Mouse (Mus musculus) heart, embryonic 12.5 days (tissue): ENCODE results near the gene Pnldc1. TPM values are rescaled to one million over a fixed set of nuclear protein-coding genes. Genes with fewer than 3 reads are reported as not detected.

Source experiments
- ATAC-seq: fragments of 200-750 bp; cut with Nextera tagmentation; 2 replicates; pipeline ENCODE4 v1.8.0; 2017; ENCODE audit warnings: moderate TSS enrichment, moderate library complexity; ENCODE audit not compliant: insufficient number of reproducible peaks, low FRiP score
- H3K27ac ChIP-seq: fragments of 300-500 bp; sonication (generic); 2 replicates; pipeline ENCODE4 v1.5.1; 2016; ENCODE audit warnings: mild to moderate bottlenecking, moderate library complexity; ENCODE audit not compliant: poor library complexity, severe bottlenecking
- H3K27me3 ChIP-seq: fragments of 300-500 bp; sonication (generic); replicated peaks from 2 replicates; pipeline ENCODE4 v1.6.1; 2016; ENCODE audit warnings: mild to moderate bottlenecking, moderate library complexity
- H3K36me3 ChIP-seq: fragments of 300-500 bp; sonication (generic); 2 replicates; pipeline ENCODE4 v1.6.1; 2016; ENCODE audit warnings: mild to moderate bottlenecking, moderate library complexity
- H3K4me1 ChIP-seq: fragments of 300-500 bp; sonication (generic); replicated peaks from 2 replicates; pipeline ENCODE4 v1.6.1; 2016; ENCODE audit warnings: mild to moderate bottlenecking
- H3K4me2 ChIP-seq: fragments of 300-500 bp; sonication (generic); 2 replicates; pipeline ENCODE4 v1.6.1; 2016; ENCODE audit warnings: mild to moderate bottlenecking, moderate library complexity
- H3K4me3 ChIP-seq: fragments of 300-500 bp; sonication (generic); 2 replicates; pipeline ENCODE4 v1.5.1; 2016; ENCODE audit warnings: mild to moderate bottlenecking
- H3K9ac ChIP-seq: fragments of 300-500 bp; sonication (generic); 2 replicates; pipeline ENCODE4 v1.6.1; 2016; ENCODE audit warnings: mild to moderate bottlenecking, moderate library complexity
- H3K9me3 ChIP-seq: fragments of 300-500 bp; sonication (generic); replicated peaks from 2 replicates; pipeline ENCODE4 v1.6.1; 2016; ENCODE audit warnings: mild to moderate bottlenecking, moderate library complexity
- WGBS: fragments of 180-500 bp; shearing (Covaris S2); methylation state at CpG from one replicate; pipeline ENCODE4 v1.1.7; 2016; 5-methylcytosine and 5-hydroxymethylcytosine counted together
- polyA plus RNA-seq: library from polyadenylated mRNA; unstranded; fragments of >200 nt; fragmentation: Nextera tagmentation; extraction: Ambion mirVana; gene quantifications from 2 replicates; pipeline ENCODE4 v1.2.1, GENCODE M21; 2016

Pnldc1 gene
- polyA plus RNA-seq, 1 experiment from 2014 or later, result 0.51 TPM

GRCm38 (mm10) chr17:12880178-12880577 is 29.9 kb downstream of the Pnldc1 start:
- H3K9me3 ChIP-seq, result no peaks in the 10 kb centered on the region
- no peaks in the 10 kb centered on the region for H3K4me1 ChIP-seq
- no peaks in the 10 kb centered on the region for H3K27me3 ChIP-seq
- no peak for ATAC-seq
- peak overlapping the region; percentile 24 for H3K4me3 ChIP-seq
- H3K27ac ChIP-seq, result no peak overlapping the region
- 2% methylated on average over 14 of the region's 14 CpGs for WGBS
- H3K36me3 ChIP-seq, result no peaks in the 10 kb centered on the region
- peak overlapping the region; percentile 64 for H3K4me2 ChIP-seq
- H3K9ac ChIP-seq, result 0 out of 2 replicates have a peak overlapping the region, but pooled peaks have one; percentile 52

- Histone ChIP-seq H3K27ac (no peak within 1 kb of the TSS), H3K27me3 (peaks cover 21% of the 10 kb centered on the region; the same call in 1 of the 2 replicates), H3K4me3 (no peak within 1 kb of the TSS), H3K4me1 (peaks cover 3% of the 10 kb centered on the region), H3K36me3 (no peaks in the 10 kb centered on the region), H3K9ac (no peak within 1 kb of the TSS), H3K9me3 (no peaks in the 10 kb centered on the region), H3K4me2 (no peak within 1 kb of the TSS)
- ATAC-seq, result no peak
- WGBS, result 72% methylated on average over 5 of the region's 5 CpGs
These were observed 34.3 kb downstream of the Pnldc1 start, which contains the start of gene Mrgprh for GRCm38 (mm10) chr17:12875734-12876133. Gene Mrgprh, plus strand, starts transcription at chr17:12876034.

- Histone ChIP-seq H3K27me3 (peaks cover 21% of the 10 kb centered on the region), H3K36me3 (no peaks in the 10 kb centered on the region), H3K4me3 (no peak overlapping the region), H3K9me3 (no peaks in the 10 kb centered on the region), H3K4me2 (no peak overlapping the region), H3K27ac (no peak overlapping the region), H3K9ac (no peak overlapping the region), H3K4me1 (peaks cover 19% of the 10 kb centered on the region)
- ATAC-seq, result no peak
- 69% methylated on average over 16 of the region's 16 CpGs for WGBS
These were observed 37.6 kb downstream of the Pnldc1 start for GRCm38 (mm10) chr17:12872275-12873028.

- Histone ChIP-seq H3K9ac (no peak overlapping the region), H3K4me3 (no peak overlapping the region), H3K27me3 (peaks cover 21% of the 10 kb centered on the region), H3K4me1 (peaks cover 25% of the 10 kb centered on the region), H3K36me3 (no peaks in the 10 kb centered on the region), H3K9me3 (no peaks in the 10 kb centered on the region), H3K4me2 (peak overlapping the region; percentile 23; the same call in 1 of the 2 replicates), H3K27ac (peak overlapping the region; percentile 31; the same call in 1 of the 2 replicates)
- 6% methylated on average over 4 of the region's 4 CpGs for WGBS
- ATAC-seq, result no peak
These were observed 41.4 kb downstream of the Pnldc1 start for GRCm38 (mm10) chr17:12868640-12869039.

GRCm38 (mm10) chr17:12868043-12868442 is 42.0 kb downstream of the Pnldc1 start, which contains the start of gene Mas1:
Gene Mas1, minus strand, starts transcription at chr17:12868143.
- peaks cover 22% of the 10 kb centered on the region for H3K4me1 ChIP-seq

GRCm38 (mm10) chr17:12866853-12867252 is 43.2 kb downstream of the Pnldc1 start:
- no peak overlapping the region for H3K4me2 ChIP-seq

More at GRCm38 (mm10) chr17:12868043-12868442, 42.0 kb downstream of the Pnldc1 start, which contains the start of gene Mas1:
- no peaks in the 10 kb centered on the region for H3K9me3 ChIP-seq
- H3K4me2 ChIP-seq, result peak within 1 kb of the TSS; percentile 23; the same call in 1 of the 2 replicates
- 35% methylated on average over 2 of the region's 2 CpGs for WGBS
- no peak for ATAC-seq
- H3K27ac ChIP-seq, result peak within 1 kb of the TSS; percentile 31; the same call in 1 of the 2 replicates
- H3K36me3 ChIP-seq, result no peaks in the 10 kb centered on the region
- no peak within 1 kb of the TSS for H3K9ac ChIP-seq
- H3K4me3 ChIP-seq, result no peak within 1 kb of the TSS
- H3K27me3 ChIP-seq, result peaks cover 21% of the 10 kb centered on the region

GRCm38 (mm10) chr17:12865407-12865806 is 44.6 kb downstream of the Pnldc1 start:
- Histone ChIP-seq H3K9me3 (no peaks in the 10 kb centered on the region), H3K4me2 (no peak overlapping the region), H3K36me3 (no peaks in the 10 kb centered on the region), H3K27ac (no peak overlapping the region), H3K4me3 (no peak overlapping the region), H3K9ac (no peak overlapping the region), H3K4me1 (peaks cover 22% of the 10 kb centered on the region), H3K27me3 (peaks cover 5% of the 10 kb centered on the region; the same call in 1 of the 2 replicates)
- 53% methylated on average over 3 of the region's 3 CpGs for WGBS
- 0 out of 2 replicates have a peak, but pooled peaks have one; percentile 46 for ATAC-seq

More at GRCm38 (mm10) chr17:12866853-12867252, 43.2 kb downstream of the Pnldc1 start:
- no peak for ATAC-seq
- peaks cover 14% of the 10 kb centered on the region for H3K27me3 ChIP-seq
- H3K4me1 ChIP-seq, result peaks cover 22% of the 10 kb centered on the region
- no peak overlapping the region for H3K4me3 ChIP-seq
- no peak overlapping the region for H3K27ac ChIP-seq
- no peaks in the 10 kb centered on the region for H3K9me3 ChIP-seq
- WGBS, result 48% methylated on average over 10 of the region's 10 CpGs
- no peaks in the 10 kb centered on the region for H3K36me3 ChIP-seq
- H3K9ac ChIP-seq, result no peak overlapping the region

- H3K4me1 ChIP-seq, result peaks cover 22% of the 10 kb centered on the region
- H3K9ac ChIP-seq, result no peak overlapping the region
- no peak overlapping the region for H3K4me2 ChIP-seq
- no peak overlapping the region for H3K4me3 ChIP-seq
- H3K27me3 ChIP-seq, result 0 out of 2 replicates have a peak, but pooled peaks cover 5% of the 10 kb centered on the region
- no peaks in the 10 kb centered on the region for H3K36me3 ChIP-seq
- no peaks in the 10 kb centered on the region for H3K9me3 ChIP-seq
- no peak overlapping the region for H3K27ac ChIP-seq
- no peak for ATAC-seq
These were observed 45.9 kb downstream of the Pnldc1 start for GRCm38 (mm10) chr17:12864111-12864510.

GRCm38 (mm10) chr17:12859006-12859520 is 51.0 kb downstream of the Pnldc1 start:
- no peak overlapping the region for H3K27ac ChIP-seq
- no peaks in the 10 kb centered on the region for H3K9me3 ChIP-seq
- 0 out of 2 replicates have a peak, but pooled peaks cover 5% of the 10 kb centered on the region for H3K27me3 ChIP-seq
- no peaks in the 10 kb centered on the region for H3K4me1 ChIP-seq
- H3K4me3 ChIP-seq, result no peak overlapping the region
- ATAC-seq, result no peak
- no peak overlapping the region for H3K9ac ChIP-seq
- no peaks in the 10 kb centered on the region for H3K36me3 ChIP-seq
- WGBS, result 78% methylated on average over 8 of the region's 8 CpGs
- no peak overlapping the region for H3K4me2 ChIP-seq

- Histone ChIP-seq H3K27ac (no peak overlapping the region), H3K9ac (no peak overlapping the region), H3K4me2 (no peak overlapping the region), H3K9me3 (no peaks in the 10 kb centered on the region), H3K4me1 (no peaks in the 10 kb centered on the region), H3K27me3 (0 out of 2 replicates have a peak, but pooled peaks cover 5% of the 10 kb centered on the region), H3K36me3 (no peaks in the 10 kb centered on the region), H3K4me3 (no peak overlapping the region)
- 42% methylated on average over 4 of the region's 4 CpGs for WGBS
- no peak for ATAC-seq
These were observed 52.0 kb downstream of the Pnldc1 start for GRCm38 (mm10) chr17:12858072-12858471.

GRCm38 (mm10) chr17:12857395-12857794 is 52.6 kb downstream of the Pnldc1 start:
- H3K9ac ChIP-seq, result no peak overlapping the region
- 56% methylated on average over 3 of the region's 3 CpGs for WGBS

More at GRCm38 (mm10) chr17:12857395-12857794, 52.6 kb downstream of the Pnldc1 start:
- Histone ChIP-seq H3K36me3 (no peaks in the 10 kb centered on the region), H3K27ac (no peak overlapping the region), H3K4me1 (no peaks in the 10 kb centered on the region), H3K4me2 (no peak overlapping the region), H3K4me3 (no peak overlapping the region), H3K27me3 (0 out of 2 replicates have a peak, but pooled peaks cover 5% of the 10 kb centered on the region), H3K9me3 (no peaks in the 10 kb centered on the region)
- ATAC-seq, result no peak
